Mouse (Mus musculus) fat pad, adult 2 months (tissue): ENCODE results near the gene Ctrc.
A peak's percentile ranks its signal among the peaks of the same experiment; 100 is the strongest.
"Not testable (repeated sequence)": the region's sequence is repeated elsewhere in the genome, so short reads cannot be mapped to it uniquely, and the experiment has no call there.

Experiments
- DNase-seq: peaks from one replicate; pipeline ENCODE4 v3.0.0-alpha.2; 2011; ENCODE audit warnings: low read depth, low spot score; ENCODE audit errors: extremely low read depth

Gene Ctrc

GRCm38 (mm10) chr4:141789564-141790218, 56.5 kb downstream of the Ctrc start:
- DNase-seq = no peak

GRCm38 (mm10) chr4:141787462-141787861, 58.7 kb downstream of the Ctrc start:
- DNase-seq = no peak

DNA sequence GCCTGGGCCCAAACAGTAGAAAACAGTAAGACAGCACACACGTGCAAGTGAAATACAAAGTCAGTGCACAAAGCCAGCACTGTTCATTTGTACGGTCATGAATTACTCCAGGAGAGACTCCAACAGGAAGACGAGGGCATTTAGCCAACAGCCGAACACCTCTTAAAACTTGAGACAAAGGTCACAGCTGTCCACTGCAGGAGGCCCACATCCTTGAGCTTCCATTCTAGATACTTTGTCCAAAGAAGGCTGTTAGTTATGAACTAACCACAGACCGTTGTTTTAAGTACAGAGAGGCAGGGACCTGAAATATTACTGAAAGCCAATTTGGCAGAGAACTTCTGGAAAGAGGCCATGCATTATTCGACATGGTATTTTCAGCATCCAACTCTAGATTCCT, 59.1 kb downstream of the Ctrc start:
- no peak for DNase-seq

- DNase-seq = no peak
Measured at GRCm38 (mm10) chr4:141786141-141786540, 60.0 kb downstream of the Ctrc start.

DNA sequence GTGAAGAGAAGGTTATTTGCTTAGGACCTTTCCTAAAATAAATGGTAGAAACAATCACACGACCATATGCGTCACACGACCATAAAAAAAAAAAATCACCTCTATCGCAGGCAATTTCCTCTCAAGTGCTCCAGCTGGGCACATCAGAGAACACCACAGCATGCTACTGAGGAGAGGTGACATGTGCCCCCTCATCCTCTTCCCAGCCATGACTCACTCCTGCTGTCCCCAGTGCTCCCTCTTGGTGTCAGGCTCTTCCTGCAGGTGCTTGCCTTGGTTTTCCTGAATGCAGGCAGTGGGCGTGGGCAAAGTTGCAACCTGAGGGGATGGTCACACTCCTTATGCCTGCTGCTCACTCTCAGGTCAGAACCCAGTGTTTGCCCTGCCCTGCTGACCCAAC, 61.3 kb downstream of the Ctrc start:
- no peak for DNase-seq

DNA sequence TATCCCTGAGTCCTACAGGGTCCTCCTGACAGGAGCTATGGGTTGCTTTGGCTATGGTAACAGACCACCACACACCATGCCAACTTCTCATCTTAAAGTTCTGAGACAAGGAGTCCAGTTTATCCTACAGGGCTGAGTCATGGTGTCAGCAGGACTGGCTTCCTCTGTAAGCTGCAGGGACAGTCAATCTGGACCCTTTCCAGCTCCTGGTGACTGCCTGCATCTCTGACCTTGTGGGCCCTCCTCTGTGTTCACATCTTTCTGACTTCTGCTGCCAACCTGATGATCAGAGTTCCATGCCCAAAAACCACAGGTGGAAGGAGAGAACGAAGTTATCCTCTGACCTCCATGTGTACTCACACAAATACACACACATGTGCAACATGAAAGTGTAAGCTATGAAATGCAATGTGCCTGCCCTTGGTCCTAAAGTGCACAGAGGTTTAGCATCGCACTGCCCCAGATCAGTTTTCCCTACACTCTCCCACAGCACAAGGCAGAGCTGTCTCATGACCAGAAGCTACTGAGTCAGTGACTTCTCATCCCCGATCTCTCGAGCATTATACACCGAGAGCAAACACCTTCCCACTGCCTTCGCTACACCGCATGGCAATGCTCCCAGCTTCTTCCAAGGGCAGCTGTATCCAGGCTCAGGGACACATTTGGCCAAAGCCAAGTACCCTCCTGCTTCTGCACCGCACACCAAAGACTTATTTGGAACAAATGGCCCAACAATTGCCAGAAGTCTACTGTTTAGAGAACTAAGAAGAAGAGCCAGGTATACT, 64.8 kb downstream of the Ctrc start:
- DNase-seq = no peak

GRCm38 (mm10) chr4:141779828-141780227, 66.3 kb downstream of the Ctrc start:
- no peak for DNase-seq

- not testable (repeated sequence) for DNase-seq
Measured at GRCm38 (mm10) chr4:141773019-141773418, 73.1 kb downstream of the Ctrc start.

- DNase-seq = no peak
Measured at GRCm38 (mm10) chr4:141771823-141772222, 74.3 kb downstream of the Ctrc start.

DNA sequence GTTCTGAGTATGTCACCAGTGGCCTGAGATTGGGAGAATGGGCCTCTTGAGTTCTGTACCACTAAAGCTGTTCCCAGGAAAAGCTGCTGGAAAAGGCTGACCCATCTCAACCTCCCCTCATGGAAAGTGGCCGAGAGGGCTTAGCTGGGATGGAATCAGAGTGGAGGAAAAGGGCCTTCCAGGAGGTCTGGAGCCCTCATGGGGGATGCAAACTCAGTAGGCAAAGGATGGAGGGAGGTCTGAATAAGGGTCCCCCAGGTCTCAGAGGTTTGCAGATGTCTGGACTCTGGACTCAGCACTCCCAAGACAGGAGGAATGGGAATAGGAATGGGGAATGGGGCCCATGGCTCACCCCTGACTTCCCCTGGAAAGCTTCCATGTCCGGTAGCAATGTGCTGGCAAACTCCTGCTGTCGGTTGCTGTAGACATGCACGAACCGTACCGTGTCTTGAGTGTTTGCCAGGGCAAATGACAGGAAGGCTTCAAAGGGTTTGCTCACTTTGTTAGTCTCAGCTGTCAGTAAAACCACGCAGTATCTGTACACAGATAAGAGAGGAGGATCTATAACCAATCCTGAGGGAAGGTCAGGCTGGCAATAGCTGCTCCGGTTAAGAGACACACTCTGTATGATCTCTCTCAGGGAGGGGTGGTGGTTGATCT, 76.5 kb downstream of the Ctrc start:
- DNase-seq = no peak

DNA sequence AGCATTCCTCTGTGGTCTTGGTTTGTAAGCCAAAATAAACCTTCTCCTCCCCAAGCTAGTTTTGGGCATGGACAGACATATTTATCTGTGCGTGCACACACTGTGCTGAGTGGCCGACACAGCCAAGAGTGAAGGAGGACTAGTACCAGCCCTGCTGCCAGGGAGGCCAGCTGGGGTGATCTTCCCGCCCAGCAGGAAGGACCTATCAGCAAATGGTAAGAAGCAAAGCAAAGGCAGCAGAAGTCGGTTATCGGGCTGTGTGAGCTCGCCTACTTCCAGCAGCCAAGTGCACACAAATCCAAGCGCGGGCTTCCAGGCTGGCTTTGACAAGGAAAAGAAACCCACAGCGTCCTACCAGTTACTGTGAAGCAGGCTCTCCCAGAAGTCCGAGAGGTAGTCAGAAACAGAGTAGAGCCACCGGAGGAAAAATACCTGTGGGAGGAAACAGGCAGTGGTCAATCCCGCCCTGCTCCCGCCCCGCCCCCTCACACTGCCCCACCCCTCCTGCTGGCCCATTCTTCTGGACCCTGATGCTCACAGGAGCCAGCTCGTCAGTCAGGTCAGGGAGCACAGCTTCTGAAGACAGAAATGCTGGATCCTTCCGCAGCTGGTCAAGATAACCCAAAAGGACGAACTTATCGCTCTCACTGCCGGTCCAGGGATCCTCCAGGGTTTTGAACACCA, 78.7 kb downstream of the Ctrc start:
- DNase-seq = peak; percentile 43

DNA sequence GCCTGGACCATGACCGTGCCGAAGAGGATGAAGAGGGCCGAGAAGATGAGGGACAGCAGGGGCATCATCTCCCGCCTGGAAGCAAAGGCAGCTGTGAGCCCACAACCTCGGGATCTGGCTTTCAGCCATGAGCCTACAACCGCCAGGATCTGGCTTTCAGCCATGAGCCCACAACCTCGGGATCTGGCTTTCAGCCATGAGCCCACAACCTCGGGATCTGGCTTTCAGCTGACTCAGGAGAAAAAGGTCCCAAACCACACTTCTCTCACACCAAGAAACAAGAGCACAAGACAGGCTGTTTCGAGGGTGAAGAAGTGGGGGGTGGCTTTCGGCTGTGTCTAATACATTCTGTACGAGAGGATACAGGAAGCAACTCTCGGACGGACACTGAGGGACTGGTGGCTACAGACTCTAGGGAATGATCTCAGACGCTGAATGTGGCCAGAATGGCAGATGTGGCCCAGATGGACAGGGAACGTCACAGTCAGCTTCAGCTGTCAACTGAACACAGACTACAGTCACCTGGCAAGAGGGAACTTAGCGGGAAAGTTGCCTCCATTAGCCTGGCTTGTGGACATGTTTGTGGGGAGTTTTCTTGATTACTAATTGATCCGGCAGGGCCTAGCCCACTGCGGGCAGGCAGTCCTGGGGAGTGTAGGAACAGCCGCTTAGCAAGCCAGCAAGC, 79.3 kb downstream of the Ctrc start:
- no peak for DNase-seq

- no peak for DNase-seq
Measured at GRCm38 (mm10) chr4:141766316-141766667, 79.9 kb downstream of the Ctrc start.

DNA sequence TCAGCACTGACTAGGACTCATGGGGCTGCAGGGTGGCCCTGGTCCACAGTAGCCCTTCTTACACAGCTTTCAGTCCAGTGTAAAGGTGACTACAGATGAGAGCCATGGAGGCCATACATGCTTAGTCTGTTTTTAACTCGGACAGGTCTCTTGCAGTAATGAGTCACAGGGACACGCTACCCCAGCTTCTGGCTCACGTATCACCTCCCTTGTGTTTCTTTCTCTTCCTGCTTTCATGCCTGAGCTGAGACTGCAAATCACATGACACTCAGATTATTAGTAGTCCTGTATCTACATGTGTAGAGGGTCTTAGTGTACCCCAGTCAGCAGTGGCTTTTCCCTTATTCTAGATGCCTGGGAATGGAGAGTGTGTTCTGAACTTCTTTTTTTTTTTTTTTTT, 81.2 kb downstream of the Ctrc start:
- DNase-seq = no peak
